Mouse (Mus musculus) cerebellum, postnatal 4 days (tissue): ENCODE measurements around the gene Rab3gap1.

ENCODE experiments used
- DNase-seq, 2 experiments: peaks; one replicate each; pipeline ENCODE4 v3.0.0; 2022; ENCODE audit warnings: low spot score in 2 of 2, mixed read lengths in 1 of 2

The Rab3gap1 gene

GRCm38 (mm10) chr1:127980911-127981559 lies 112.5 kb downstream of the Rab3gap1 start:
- no peak for DNase-seq

DNA sequence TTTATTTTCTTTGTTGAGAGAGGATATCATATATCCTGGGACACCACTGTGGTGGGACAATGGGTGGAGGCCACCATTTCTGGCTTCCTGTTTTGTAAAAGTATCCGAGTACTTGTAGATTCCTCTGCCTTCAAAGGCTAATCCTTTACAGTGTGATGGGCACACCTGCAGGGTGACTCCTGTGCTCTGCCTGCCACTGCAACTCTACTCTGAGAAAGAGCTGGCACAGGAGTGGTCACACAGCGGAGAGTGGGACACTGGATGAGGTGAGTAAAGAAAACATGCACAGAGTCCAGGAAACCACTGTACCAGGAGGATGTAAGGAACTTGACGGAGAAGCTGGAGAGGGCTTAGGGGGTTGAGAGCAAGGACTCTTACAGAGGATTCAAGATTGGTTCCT lies 113.7 kb downstream of the Rab3gap1 start:
- DNase-seq: no peak

- DNase-seq: no peak
These were observed 114.9 kb downstream of the Rab3gap1 start for GRCm38 (mm10) chr1:127983274-127983993.

DNA sequence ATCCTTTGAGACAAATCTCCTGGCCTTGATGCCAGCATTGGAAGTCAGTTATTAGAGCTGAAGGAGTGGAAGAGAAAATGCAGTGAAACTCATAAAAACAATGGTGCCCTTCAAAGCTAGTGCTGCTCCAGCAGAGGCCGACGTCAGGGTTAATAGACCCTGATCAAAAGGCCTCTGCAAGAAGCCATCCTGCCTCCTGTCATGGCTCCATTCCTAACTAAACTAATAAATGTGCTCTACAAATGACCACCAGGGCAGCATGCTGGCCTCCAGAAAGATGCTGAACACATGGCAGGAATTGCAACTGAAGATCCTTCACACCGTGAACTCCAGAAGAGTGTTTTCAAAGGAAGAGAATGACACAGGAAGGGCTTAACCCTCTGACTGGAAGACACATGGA lies 116.8 kb downstream of the Rab3gap1 start:
- no peak for DNase-seq

GRCm38 (mm10) chr1:127988246-127988645 lies 119.7 kb downstream of the Rab3gap1 start:
- DNase-seq: no peak

- DNase-seq: no peak
These were observed 120.8 kb downstream of the Rab3gap1 start for GRCm38 (mm10) chr1:127989387-127989786.

- peak in 1 of 2 experiments; percentile 66 for DNase-seq
These were observed 121.5 kb downstream of the Rab3gap1 start for GRCm38 (mm10) chr1:127989876-127990731.
